Mouse (Mus musculus): ENCODE data around the gene Spock1.

DNA sequence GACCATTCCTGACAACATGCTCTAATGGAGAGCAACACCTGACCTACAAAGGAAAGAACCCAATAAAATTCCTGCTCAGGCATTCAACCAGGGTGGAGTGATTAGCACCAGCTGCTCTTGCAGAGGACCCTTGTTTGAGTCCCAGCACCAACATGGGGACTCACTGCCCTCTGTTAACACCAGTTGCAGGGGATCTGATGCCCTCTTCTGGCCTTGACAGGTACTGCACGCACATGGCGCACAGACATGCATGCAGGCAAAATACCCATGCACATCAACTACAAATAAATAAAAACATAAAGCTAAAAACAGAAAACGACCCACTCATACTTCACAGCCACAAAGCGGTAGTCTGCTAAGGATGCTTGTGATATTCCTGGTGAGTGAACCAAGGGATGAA lies 119.8 kb downstream of the Spock1 start:
- TF ChIP-seq CTCF (conservative IDR thresholded peaks at IDR 0.05; ENCODE audit: low read length) (peak; percentile 63), POU5F1 (IDR thresholded peaks at IDR 0.05; ENCODE audit: borderline replicate concordance, low read length) (no peak), NANOG (IDR thresholded peaks at IDR 0.05; ENCODE audit: borderline replicate concordance, low read length) (no peak)
